Mouse (Mus musculus) left cerebral cortex, adult 9 months (tissue): ENCODE data around the gene Fam160a1.

ENCODE experiments used
- DNase-seq, 2 experiments: peaks; one replicate each; pipeline ENCODE4 v3.0.0; 2022; ENCODE audit warnings: low spot score in 2 of 2

Gene Fam160a1

DNA sequence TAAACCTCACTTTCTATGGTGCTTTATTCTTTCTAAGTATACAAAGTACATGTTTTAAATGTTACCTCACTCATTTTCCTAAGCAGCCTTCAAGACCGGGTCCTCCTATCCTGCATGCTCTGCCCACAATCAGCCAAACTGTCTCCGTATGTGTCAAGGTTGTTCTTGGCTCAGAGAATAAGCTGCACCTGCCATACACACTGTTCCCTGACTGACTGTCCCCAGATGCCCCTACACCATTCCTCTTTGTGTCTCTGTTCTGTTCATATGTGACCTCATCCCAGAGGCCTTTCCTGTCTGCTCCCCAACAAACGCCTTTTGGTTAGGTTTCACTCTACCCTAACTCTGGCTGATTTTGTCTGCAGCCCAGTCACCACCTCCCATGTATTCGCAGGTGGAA lies 10.2 kb upstream of the Fam160a1 start:
- DNase-seq = no peak

DNA sequence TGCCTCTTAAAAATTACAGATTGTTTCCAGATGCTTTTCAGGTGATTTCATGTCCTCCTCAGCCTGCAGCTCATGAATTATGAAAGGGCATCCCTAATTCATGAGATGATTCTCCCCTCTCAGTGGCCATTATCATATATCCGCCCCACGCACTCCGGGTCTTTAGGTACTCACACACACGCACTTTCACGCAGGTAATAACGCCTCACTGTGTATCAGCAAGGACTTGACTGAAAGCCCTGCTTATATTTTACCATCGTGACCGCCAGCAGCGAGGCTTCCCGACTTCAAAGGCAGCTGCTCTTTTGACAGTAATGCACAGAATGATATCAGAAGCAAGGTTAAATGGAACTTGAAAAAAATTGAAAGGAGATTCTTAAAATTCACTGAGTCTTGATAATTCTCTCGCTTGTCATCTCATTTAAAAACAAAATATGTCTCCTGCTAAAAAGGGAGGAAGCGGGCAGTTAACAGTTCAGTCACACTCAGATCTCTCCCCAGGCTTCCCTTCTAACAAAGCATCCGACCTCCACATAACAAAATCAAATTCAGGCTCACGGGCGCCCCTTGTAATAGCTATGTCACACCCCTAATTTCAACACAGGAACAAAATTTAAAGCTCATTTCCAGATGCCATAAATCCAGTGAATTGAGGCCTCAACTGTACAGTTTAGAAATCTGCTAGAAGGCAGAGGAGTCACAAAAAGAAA lies 3.9 kb upstream of the Fam160a1 start:
- DNase-seq = no peak

DNA sequence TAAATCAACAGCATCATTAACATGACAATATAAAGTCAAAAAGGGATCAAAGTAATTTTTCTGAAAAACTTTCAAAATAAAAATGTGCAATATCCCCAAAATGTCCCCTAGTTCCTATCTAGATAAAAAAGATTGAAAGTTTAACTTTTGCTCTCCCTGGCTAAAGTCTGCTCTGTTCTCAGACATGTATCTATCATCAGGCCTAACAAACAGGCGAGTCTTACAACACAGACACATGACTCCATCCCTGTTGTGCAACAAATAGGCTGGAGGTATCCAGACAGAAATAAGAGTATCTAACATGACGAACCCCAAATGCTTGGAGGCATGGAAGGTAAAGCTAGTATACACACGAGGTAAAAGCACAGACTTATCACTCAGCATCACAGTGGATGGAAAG lies 2.2 kb upstream of the Fam160a1 start:
- DNase-seq = no peak

DNA sequence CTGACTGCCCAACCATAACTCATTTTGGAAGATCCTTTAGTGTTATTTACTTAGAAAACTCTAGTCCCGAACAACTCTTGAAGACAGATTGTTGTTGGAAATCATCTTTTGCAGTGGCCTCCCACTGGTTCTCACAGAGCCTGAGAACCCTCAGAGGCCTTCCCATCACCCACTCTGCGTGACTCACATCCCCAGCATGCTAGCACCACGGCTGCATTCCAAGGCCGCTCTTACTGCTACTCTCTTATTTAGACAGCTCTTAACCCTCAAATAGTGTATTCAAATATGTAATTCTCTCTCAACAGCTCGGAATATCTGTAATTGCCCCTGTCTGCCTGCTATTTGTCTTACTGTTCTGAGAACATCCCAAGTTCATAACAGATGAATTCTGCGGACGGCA lies 2.9 kb downstream of the Fam160a1 start:
- DNase-seq = peak; percentile 35 to 74

- no peak for DNase-seq
These were observed 3.7 kb downstream of the Fam160a1 start for GRCm38 (mm10) chr3:85813101-85814014.

GRCm38 (mm10) chr3:85812010-85812409 lies 5.1 kb downstream of the Fam160a1 start:
- no peak for DNase-seq

- no peak for DNase-seq
These were observed 23.9 kb downstream of the Fam160a1 start for GRCm38 (mm10) chr3:85793166-85793565.

DNA sequence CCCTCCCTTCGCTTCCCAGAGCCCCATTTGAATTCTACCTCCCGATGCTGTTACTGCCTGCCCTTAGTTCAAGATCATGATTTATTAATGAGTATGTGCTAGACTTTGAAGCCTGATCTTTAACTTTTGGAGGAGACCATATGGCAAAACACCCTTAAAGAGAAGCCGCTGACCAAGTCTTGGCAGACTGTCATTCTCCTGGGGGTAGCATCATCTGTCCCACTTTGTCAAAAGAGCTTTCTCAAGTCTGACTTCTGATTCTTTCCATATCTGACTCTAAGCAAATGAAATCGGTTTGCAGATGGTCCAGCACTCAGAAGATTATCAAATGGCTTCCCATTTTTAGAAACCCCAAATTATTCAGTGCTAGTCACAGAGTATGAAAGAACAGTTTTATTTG lies 27.3 kb downstream of the Fam160a1 start:
- DNase-seq = no peak

DNA sequence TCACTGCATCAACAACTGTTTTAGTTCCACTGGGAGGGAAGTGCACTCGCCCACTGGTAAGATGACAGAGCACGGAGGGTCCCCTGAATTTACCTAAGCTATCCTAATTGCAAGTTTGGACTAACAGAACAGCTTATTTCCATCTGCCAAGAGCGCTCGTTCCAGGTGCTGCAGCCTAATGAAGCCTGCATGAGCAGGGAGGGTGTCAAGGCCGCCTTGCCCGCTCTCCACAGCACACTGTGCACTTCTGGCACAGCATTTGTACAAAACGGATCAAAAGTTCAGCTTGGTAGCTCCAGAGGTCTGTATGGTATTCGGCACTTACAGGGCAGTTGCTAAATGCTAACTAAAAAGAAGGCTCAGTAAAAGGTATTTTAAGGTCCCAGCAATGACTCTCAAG lies 30.6 kb downstream of the Fam160a1 start:
- DNase-seq = no peak

GRCm38 (mm10) chr3:85780906-85781305 lies 36.2 kb downstream of the Fam160a1 start:
- no peak for DNase-seq

DNA sequence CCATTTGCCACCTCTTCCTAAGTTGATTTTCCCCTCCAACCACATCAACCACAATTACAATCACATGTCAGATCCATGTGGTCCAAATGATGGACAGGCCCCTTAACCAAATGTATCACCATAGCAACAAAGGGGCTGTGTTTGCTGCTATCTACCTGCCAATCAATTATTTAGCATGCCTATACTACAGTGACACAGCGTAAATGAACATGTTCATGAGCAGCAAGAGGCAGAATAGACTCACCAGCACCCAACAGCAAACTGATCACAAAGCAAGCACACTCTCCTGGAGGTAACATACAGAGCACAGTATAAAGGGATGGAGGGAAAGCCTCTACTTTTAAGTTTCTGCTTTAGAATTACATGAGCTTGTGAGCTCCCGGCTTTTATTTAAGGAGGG lies 36.8 kb downstream of the Fam160a1 start:
- no peak for DNase-seq

DNA sequence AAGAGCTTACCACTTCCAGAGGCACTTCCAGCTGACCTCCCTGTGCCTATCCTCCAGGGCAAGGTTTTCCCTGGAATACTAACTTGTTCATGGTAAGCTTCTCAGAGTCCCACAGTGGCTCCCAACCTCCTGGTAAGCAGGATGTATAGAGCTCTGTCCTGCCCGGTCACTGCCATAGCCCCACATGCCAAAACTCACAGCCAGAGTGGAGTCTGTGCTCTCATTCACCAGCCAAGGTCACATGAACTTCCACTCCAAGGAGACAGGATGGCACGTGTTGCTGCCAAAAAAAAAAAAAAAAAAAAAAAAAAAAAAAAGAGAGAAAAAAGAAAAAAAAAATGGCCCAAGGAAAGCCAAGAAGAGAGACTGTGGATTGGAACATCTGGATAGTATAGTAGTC lies 39.2 kb downstream of the Fam160a1 start:
- DNase-seq = no peak

- DNase-seq = no peak
These were observed 39.7 kb downstream of the Fam160a1 start for GRCm38 (mm10) chr3:85777356-85777755.

DNA sequence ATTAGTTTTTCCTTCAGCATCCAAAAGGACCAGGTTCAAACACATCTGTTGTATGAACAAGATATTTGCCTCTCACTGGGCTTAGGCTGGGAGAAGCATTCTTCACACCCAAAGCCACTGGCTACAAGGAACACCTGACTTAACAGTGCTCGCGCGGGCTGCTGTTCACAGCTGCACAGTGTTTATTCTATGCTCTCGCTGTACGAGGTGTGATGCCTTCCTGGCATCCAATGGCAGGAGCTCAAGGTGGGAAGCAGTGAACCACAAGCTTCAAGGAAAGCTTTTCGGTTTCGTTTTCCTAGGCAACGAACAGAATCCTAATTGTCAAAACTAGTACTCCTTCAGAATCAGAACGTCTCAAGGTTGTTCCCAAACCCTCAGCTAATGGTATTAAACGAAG lies 40.4 kb downstream of the Fam160a1 start:
- DNase-seq = no peak

DNA sequence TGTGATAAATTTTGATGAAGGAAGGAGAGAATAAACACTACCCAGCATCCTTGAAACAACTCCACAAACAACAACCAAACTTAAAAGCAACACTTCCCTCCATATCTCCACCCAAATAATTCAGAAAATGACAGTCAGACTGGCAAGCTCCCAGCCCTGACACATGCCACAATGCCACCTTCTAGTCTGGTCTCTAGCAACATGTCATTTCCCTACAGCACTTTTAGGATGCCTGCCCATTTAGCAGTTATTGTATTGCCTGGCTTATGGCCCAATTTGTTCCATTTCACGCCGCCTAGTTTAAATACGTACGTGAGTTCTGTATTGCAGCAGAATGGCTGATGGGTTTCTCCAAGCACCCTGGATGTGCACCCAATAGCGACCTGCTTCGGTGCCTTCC lies 41.0 kb downstream of the Fam160a1 start:
- no peak for DNase-seq

- DNase-seq = no peak
These were observed 43.2 kb downstream of the Fam160a1 start for GRCm38 (mm10) chr3:85773886-85774285.

DNA sequence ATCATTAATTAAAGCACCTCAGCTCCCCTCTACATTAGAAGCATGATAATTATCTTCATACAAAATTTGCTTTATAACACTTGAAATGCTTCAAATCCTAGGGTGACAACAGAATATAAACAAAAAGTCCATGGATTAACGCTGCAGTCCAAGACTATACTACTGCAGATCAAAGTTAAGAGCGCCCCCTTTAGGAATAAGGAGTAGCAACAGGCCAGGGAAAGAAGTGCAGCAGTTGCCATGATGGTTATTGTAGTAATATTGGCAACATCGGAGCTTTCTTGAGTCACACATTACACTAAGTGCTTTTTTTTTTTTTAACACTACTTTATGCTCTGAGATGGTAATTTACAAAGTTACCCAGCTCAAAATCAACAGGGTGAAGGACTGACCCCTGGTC lies 43.7 kb downstream of the Fam160a1 start:
- DNase-seq = no peak

DNA sequence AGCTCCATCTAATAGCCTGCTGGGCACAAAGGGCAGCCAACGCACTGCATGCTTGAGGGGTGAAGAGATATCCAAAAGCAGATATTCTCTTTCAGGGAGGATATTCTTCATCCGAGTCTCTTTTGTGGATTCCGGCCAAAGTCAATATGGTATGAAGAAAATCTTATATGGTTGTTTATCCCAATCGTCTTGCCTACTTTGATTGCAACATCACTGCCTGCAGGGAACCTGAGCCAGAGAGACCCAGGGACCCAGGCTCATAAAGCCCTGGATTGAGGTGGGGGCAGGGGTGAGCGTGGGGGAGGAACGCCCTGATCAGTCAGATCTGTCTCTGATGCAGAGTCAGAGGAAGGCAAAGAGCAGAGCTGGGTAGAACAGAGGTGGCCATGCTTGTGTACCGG lies 52.2 kb downstream of the Fam160a1 start:
- DNase-seq = no peak

- DNase-seq = no peak
These were observed 52.9 kb downstream of the Fam160a1 start for GRCm38 (mm10) chr3:85764008-85764834.

DNA sequence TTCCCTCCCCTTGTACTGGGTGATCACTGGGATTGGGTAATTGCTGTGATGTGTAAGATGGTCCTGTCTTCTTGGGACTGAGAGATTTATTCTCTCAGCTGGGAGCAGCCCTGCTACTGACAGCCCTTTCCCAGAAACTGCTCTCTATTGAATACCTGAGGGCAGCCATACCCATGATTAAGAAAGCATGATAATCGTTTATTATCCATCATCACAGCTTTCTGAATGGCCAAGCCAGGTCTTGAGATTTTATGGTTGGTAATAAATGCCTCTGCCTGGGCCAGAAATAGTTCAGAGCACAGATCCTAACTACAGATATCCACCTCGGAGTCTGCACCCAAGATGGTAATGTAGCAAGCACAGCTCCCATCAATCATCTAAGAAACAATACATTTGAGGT lies 59.1 kb downstream of the Fam160a1 start:
- no peak for DNase-seq

DNA sequence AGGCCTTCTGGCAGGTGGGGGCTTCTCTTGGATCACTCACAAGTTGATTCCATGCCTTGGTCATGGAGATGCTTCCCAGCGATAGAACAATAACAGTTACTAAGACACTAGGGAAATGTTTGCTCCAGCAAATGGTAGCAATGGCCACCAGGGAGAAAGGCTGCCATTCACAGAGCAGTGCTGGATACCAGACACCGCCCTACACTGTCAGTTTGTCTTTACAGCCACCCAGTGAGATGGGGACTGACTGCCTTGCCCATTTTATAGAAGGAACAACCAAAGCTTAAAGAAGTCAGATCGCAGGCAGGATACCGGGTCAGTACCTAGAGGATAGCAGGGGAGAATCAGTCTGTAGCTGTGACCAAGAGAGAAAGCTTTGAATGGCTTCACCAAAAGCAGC lies 59.7 kb downstream of the Fam160a1 start:
- DNase-seq = no peak

GRCm38 (mm10) chr3:85749348-85749747 lies 67.7 kb downstream of the Fam160a1 start:
- no peak for DNase-seq
